Mouse (Mus musculus) CD4-positive, CD25-positive, alpha-beta regulatory T cell, adult 2 months (primary cell): ENCODE measurements around the gene Snai3.

Experiments
- DNase-seq: peaks from one replicate; pipeline ENCODE4 v3.0.0-alpha.2; 2012; ENCODE audit warnings: low read depth, low spot score

The Snai3 gene

GRCm38 (mm10) chr8:122459218-122459900 is 1.2 kb downstream of the Snai3 start:
- peak; percentile 70 for DNase-seq

- no peak for DNase-seq
These were observed 3.4 kb downstream of the Snai3 start for GRCm38 (mm10) chr8:122457171-122457570.

GRCm38 (mm10) chr8:122454409-122454808 is 6.1 kb downstream of the Snai3 start:
- DNase-seq, result no peak

- no peak for DNase-seq
These were observed 8.4 kb downstream of the Snai3 start for GRCm38 (mm10) chr8:122452154-122452553.

- DNase-seq, result no peak
These were observed 9.3 kb downstream of the Snai3 start for GRCm38 (mm10) chr8:122451161-122451703.

GRCm38 (mm10) chr8:122445203-122445602 is 15.3 kb downstream of the Snai3 start:
- no peak for DNase-seq

- DNase-seq, result peak; percentile 85
These were observed 16.3 kb downstream of the Snai3 start for GRCm38 (mm10) chr8:122444058-122444748.

GRCm38 (mm10) chr8:122443262-122444006 is 17.1 kb downstream of the Snai3 start, which contains the start of gene Mvd:
Gene Mvd, minus strand, starts transcription at chr8:122443422.
- peak; percentile 99 for DNase-seq

- DNase-seq, result no peak
These were observed 17.8 kb downstream of the Snai3 start for GRCm38 (mm10) chr8:122442781-122443180.

GRCm38 (mm10) chr8:122442356-122442755 is 18.2 kb downstream of the Snai3 start:
- DNase-seq, result no peak

- DNase-seq, result no peak
These were observed 19.2 kb downstream of the Snai3 start for GRCm38 (mm10) chr8:122441326-122441725.

- no peak for DNase-seq
These were observed 21.2 kb downstream of the Snai3 start for GRCm38 (mm10) chr8:122439336-122439735.

GRCm38 (mm10) chr8:122437708-122438331 is 22.7 kb downstream of the Snai3 start:
- peak; percentile 64 for DNase-seq

- peak; percentile 61 for DNase-seq
These were observed 23.9 kb downstream of the Snai3 start for GRCm38 (mm10) chr8:122436586-122437125.

GRCm38 (mm10) chr8:122436146-122436545 is 24.4 kb downstream of the Snai3 start:
- DNase-seq, result peak; percentile 60

GRCm38 (mm10) chr8:122435375-122435774 is 25.2 kb downstream of the Snai3 start:
- DNase-seq, result peak; percentile 63

GRCm38 (mm10) chr8:122433269-122433905 is 27.1 kb downstream of the Snai3 start:
- no peak for DNase-seq

GRCm38 (mm10) chr8:122432443-122433268 is 27.9 kb downstream of the Snai3 start, which contains the start of gene Cyba:
Gene Cyba, minus strand, starts transcription at chr8:122432930.
- peak; percentile 90 for DNase-seq

GRCm38 (mm10) chr8:122431694-122432442 is 28.7 kb downstream of the Snai3 start:
- DNase-seq, result peak; percentile 40
